Mouse (Mus musculus) E14TG2a.4 (cell line): Measurements from ENCODE around the gene Tbc1d30.

ENCODE experiments used
- CTCF ChIP-seq: conservative IDR thresholded peaks from 2 replicates; pipeline ENCODE4 v1.5.1; 2014; ENCODE audit warnings: low read length
- NANOG ChIP-seq: IDR thresholded peaks from 2 replicates; pipeline ENCODE4 v1.6.1; 2014; ENCODE audit warnings: borderline replicate concordance, low read length, mixed read lengths
- POU5F1 ChIP-seq: IDR thresholded peaks from 2 replicates; pipeline ENCODE4 v1.6.1; 2014; ENCODE audit warnings: low read length, borderline replicate concordance

GRCm38 (mm10) chr10:121249820-121250219 lies 101.3 kb downstream of the Tbc1d30 start:
- TF ChIP-seq CTCF (no peak), NANOG (no peak), POU5F1 (no peak)
